Mouse (Mus musculus) frontal cortex, postnatal 14 days (tissue): ENCODE measurements around the gene Gm49398.

Experiments used
- DNase-seq, 2 experiments: peaks; one replicate each; pipeline ENCODE4 v3.0.0; 2022; ENCODE audit warnings: low spot score in 2 of 2

Gm49398 gene

DNA sequence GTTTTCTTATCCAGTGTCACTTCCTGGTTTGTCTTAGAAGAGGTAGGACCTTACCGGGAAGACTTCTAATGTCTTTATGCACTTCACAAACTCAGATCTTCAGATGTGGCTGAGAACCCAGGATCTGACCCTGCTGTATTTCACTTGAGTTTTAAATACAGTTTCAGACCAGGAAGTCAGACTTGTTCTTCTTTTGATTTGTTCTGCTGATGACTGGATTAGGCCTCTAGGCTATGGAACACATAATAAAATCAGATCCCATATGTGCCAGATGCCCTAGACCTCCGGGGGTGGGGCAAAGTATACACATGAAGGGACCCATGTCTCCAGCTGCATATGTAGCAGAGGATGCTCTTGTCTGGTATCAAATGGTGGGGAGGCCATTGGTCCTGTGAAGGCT is at the start of gene Gm49398:
Gene Gm49398 (minus strand): TSS at position 101 of the 400 bp plus-strand sequence.
- DNase-seq = no peak

DNA sequence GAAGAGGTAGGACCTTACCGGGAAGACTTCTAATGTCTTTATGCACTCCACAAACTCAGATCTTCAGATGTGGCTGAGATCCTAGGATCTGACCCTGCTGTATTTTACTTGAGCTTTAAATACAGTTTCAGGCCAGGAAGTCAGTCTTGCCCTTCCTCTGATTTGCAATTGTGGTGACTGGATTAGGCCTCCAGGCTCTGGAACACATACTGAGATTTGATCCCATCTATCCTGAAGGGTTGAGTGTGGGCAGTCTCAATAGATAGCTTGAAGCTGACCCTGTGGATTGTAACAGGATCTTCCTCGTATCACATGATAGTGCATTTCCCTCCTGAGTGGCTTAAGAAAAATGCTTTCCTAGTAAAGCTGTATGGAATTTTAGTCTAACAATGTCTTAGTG is 33.4 kb downstream of the Gm49398 start, which contains the start of gene Cts8:
Gene Cts8 (minus strand): TSS at position 101 of the 400 bp plus-strand sequence.
- DNase-seq = no peak

DNA sequence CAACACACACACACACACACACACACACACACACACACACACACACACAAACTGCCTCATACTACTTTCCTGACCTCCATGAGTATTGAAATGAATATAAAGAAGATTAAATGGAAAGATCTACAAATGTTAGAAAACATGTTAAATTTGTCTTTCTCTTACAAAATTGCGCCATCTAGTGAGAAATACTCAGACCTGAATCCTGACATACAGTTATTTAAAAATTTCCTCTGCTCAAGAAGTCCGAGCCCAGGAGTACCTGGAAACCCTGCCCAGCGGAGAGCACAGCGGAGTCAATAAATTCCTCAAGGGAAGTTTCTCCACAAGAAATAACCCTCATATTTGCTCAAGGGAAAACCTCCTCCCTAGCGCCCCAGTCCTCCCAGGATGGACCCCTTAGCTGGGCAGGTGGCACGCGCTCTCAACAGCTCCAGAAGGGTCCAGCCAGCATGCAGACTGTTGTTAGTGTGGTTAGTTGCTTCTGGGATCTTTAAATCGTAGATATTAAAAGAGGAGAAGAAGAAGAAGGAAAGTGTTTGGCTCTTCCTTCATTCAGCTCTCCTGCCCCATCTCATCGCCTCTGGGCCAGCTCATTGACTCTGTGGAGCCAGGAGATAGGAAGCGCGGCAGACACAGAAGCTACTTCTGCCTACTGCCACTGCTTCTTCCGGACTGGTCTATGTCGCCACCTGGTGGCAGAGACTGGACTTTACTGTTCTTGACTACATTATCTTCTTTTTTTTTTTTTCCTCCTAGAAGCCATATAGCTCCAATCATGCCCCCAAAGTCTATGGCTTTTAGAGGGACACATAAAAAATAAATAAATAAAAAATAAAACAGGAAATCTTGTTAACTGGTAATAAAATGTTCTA is 47.3 kb downstream of the Gm49398 start:
- DNase-seq = peak in 1 of 2 experiments; percentile 9

DNA sequence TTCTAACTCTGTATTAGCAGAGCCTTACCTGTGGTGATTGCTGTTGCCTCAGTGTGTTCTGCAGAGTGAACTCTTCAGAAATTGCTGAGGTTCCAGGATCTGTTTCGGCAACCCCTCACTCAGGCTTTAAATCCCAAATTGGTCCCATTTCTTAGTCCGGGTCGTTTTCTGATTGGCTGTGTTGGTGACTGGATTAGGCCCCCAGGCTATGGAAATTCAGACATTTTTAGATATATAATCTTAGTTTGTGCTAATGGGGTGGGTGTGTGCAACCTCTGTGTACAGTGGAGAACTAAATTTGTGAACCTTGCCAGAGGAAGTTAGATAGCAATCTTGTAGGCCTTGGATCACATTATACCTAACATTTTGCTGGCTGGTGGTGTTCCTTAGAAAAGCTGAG is 85.3 kb downstream of the Gm49398 start, which contains the start of gene Cts6:
Gene Cts6 (minus strand): TSS at position 101 of the 400 bp plus-strand sequence.
- no peak for DNase-seq
